Mouse (Mus musculus): ENCODE measurements around the gene Glis2.

Gene Glis2

DNA sequence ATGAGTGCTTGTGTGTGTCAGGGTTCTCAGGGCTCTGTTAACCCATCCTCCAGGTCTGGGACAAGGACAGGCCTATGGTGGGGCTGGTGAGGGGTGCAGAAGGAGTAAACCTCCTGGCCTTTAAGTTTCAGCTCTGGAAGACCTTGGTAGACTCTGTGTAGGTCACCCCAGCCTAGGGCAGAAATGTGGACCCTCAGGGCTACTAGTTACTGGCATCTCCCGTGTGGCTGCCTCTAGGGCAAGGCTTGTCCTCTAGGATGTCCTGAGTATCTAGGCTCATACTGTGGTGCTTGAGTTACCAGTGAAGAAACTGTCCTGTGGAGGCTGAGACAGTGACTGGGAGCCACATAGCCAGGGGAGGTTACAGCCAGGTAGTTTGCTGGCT is 8.9 kb downstream of the Glis2 start:
- no peak for DNase-seq (ENCODE audit: low read depth, low spot score)

DNA sequence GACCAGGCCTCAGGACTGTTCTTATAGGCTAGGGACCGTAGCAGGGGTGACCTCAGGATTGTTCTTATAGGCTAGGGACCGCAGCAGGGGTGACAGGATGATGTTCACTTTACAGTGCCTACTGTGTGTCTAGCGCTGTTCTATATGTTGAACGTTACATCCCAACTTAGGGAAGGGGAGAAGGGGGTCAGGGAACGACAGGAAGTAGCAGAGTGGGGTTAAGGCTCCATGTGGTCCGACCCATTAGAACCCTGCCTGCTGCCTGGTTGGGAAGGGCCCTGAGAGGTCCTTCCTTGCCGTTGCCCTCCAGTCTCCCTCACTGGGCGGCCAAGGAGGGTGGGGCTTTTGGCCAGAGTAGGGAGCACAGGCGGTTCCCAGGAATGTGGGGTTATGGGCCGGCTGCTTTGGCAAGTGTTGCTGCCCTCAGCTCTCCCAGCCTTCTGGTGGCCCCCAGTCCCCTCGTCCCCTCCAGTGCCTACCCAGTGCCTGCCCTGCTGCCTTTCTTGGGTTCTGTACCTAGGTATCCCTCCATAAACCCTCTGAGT is 9.9 kb downstream of the Glis2 start:
- no peak for DNase-seq (ENCODE audit: low read depth, low spot score)

DNA sequence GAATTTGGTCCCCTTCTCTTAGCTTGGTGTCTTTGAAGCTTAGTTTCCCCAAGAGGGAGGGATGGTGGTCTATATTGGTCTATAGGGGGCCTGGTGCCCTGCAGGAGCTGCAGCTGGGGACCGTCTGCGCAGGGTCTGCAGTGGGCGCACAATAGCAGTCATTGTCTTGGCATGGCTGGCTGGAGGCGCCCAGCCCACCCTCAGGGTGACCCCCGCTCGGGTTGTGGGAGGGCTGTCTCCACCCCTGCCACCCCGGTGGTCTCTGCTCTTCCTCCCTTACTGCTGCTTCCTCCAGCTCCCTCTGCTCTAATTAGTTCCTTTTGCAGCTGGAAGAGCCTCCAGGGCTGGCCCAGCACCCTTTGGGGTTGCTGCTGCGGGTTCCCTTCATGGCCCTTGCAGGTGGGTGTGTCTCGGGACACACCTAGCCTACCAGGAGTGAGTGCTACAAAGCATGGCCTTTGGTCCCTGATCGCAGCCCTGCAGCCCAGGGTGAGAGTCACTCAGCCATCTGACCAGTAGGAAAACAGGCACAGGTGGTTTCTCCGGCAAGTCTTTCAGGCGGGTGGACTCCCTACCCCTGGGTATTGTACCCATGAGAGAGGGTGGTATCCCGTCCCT is 11.1 kb downstream of the Glis2 start:
- DNase-seq (ENCODE audit: low read depth, low spot score): no peak

DNA sequence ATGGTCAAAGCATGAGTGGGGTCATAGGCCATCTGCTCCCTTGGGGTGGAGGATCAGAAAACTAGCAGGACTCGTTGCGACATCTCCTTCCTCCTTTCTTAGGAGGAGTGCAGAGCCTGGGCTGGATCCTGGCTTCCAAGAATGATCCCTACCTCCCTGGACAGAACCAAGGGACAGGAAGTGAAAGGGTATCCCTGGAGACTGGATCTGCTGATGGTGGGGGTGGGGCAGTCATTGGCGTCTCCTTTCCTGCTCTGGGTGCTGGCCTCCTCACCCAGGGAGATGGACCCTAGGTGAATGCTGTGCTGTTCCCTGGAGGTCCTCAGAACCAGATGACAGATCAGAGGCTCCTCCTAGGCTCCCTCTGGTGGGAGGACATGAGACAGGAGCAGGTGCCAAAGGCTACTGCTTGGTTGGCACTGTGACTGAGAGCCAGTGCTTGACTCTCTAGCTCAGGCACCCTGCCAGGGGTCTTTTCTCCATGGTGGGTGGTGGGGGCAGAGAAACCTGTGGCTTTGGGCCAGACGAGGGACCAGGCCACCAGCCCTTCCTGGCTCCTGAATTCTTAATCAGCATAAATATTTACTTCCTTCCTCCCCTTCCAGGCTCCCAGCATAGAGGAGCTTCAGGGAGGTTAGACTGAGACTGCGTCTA is 12.0 kb downstream of the Glis2 start:
- DNase-seq (ENCODE audit: low read depth, low spot score): no peak

DNA sequence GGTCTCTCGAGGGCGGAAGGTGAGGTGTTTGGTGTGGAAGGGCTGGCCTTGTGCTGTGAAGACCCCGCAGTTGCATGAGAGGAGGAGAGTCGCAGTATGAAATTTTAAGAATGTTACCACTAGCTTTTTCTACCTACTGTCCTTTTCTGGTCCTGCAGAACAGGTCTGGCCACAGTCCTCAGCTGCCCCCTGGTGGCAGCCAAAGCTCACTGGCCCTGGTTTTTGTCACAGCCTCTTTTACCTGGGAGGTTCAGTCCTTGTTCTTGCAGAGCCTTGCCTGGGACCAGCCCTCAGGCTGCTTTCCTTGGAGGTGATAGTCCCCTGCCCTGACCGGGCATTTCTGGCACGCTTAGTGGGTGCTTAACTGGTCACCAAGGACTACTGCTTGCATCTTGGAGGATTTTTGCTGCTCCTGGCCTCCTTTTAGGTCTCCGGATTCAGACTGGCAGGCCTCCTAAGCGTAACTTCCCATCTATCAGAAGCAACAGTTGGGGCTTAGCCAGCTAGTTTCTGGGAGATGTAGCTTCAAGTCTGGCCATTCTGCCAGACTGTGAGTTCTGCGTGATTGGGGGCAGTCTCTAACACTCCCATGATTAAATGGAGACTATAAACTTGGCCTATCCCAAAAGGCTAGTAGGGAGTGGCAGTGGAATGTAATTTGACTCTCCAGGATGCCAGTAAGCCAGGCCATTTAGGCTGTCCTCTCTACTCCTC is 13.5 kb downstream of the Glis2 start:
- DNase-seq (ENCODE audit: low read depth, low spot score): peak; percentile 85

DNA sequence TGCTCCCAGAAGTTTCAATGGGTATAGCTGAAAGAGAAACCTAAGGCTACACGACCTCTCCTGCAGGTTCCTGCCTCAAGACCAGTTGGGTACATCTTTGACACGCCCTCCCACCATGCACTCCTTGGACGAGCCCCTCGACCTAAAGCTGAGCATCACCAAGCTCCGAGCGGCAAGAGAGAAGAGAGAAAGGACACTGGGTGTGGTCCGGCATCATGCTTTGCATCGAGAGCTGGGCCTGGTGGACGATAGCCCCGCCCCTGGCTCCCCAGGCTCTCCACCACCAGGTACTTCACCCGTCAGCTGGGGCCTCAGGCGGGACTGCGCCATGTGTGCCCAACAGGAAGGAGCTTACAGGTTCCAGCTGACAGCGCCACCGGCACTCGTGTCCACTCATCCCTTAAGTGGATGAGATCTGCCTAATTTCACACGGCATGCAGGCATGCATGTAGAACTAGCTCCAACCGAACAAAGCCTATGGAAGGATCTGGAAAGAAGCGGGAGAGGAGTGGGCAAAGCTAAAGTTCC is 14.1 kb downstream of the Glis2 start:
- no peak for DNase-seq (ENCODE audit: low read depth, low spot score)

DNA sequence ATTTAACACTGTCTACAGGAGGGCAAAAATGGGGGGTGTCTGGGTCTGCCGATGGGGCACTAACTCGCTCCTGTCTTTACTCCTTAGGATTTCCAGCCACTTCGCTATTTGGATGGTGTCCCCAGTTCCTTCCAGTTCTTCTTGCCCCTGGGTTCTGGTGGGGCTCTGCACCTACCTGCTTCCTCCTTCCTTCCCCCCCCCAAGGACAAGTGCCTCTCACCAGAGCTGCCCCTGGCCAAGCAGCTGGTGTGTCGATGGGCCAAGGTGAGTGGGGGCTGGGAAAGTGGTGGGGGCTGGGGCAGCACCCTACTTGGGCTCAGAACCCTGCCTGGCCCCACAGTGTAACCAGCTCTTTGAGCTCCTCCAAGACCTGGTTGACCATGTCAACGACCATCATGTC is 16.7 kb downstream of the Glis2 start:
- no peak for DNase-seq (ENCODE audit: low read depth, low spot score)

DNA sequence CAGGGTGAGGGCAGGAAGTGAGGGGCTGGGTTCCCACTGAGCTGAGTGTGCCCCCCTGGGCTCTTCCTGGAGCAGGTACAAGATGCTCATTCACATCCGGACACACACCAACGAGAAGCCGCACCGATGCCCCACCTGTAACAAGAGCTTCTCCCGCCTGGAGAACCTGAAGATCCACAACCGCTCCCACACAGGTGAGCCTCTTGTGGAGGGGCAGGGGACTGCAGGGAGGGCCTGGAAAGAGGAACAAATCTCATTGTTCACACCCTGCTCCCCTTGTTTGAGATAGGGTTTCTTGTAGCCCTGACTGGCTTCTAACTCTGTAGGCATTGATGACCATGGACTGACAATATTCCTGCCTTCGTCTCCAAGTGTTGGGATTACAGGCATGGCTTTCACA is 17.2 kb downstream of the Glis2 start:
- DNase-seq (ENCODE audit: low read depth, low spot score): no peak

DNA sequence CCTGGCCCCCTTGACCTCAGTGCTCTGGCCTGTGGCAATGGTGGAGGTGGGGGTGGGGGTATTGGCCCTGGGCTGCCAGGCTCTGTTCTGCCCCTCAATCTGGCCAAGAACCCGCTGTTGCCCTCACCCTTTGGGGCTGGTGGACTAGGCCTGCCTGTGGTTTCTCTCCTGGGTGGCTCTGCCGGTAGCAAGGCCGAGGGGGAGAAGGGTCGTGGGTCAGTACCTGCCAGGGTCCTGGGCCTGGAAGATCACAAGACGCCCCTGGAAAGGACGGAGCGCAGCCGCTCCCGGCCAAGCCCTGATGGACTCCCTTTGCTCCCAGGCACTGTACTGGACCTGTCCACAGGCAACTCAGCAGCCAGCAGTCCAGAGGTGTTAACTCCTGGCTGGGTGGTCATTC is 19.2 kb downstream of the Glis2 start:
- no peak for DNase-seq (ENCODE audit: low read depth, low spot score)

DNA sequence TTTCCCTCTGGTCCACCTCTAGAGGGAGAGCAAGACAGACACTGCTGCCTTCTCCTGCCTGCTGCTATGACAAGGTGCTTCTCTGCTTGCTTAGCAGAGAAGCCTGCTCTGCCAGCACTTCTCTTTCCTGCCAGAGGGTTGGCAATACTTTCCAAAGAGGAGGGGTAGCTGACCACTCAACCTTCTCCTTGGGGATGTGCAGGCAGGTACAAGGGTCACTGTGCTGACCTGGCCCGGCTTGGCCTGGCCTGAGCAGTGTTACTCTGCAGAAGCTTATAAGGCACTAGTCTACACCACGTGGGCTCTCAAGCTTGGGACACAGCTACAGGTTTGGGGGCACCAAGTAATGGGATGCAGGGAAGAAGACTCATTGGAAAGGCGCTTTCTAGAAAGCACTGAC is 20.1 kb downstream of the Glis2 start:
- no peak for DNase-seq (ENCODE audit: low read depth, low spot score)

DNA sequence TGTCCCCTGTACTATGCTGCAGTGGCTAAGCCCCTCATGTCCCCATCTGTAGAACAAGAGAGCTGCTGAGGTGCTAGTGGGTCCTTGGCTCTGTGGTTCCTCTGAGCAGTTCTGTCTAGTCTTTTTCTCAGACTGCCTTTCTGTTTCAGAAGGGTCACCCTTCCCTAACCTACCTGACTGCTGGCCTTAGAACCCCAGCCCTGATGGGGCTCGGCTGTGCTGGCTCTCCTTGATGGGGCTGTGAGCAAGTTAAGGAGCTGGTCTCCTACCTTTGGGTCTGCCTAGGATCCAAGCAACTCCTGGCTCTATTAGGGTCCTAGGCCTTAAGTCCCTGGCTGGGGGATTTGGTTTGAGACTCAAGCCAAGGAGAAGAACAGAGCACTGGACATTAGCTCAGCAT is 20.8 kb downstream of the Glis2 start:
- no peak for DNase-seq (ENCODE audit: low read depth, low spot score)

DNA sequence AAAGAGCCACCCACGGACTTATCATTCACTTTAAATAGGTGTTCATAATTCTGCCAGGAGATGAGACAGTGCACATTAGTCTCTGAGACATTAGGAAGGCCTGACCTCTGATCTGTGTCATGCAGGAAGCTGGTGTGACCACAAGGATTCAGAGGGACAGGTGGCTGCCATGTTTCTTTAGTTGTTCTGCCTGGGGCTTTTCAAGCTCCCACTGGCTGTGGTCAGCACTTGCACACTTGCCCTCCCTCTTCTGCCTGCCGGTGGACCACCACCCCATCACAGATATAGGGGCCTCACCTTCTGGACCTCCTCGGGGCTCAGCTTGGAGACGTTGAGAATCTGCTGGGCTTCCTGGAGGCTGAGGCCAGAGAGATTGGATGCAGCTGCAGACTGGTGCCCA is 22.3 kb downstream of the Glis2 start:
- DNase-seq (ENCODE audit: low read depth, low spot score): no peak

DNA sequence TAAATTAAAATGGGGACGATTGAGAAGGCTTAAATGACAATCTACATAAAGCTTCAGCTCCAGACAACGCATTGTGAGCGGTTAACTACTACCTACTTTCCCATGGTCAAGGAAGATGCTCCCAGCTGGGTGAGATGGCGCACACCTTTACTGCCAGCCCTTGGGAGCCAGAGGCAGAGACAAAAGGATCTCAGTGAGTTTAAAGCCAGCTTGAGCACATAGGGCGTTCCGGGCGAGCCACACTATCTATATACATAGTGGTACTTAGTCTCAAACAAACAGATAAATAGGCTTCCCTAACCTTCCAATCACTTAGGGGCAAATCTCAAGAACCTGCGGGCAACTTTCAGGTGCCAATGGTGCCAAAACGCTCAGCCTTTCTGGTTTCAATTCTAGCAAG is 29.6 kb downstream of the Glis2 start:
- no peak for DNase-seq (ENCODE audit: low read depth, low spot score)

DNA sequence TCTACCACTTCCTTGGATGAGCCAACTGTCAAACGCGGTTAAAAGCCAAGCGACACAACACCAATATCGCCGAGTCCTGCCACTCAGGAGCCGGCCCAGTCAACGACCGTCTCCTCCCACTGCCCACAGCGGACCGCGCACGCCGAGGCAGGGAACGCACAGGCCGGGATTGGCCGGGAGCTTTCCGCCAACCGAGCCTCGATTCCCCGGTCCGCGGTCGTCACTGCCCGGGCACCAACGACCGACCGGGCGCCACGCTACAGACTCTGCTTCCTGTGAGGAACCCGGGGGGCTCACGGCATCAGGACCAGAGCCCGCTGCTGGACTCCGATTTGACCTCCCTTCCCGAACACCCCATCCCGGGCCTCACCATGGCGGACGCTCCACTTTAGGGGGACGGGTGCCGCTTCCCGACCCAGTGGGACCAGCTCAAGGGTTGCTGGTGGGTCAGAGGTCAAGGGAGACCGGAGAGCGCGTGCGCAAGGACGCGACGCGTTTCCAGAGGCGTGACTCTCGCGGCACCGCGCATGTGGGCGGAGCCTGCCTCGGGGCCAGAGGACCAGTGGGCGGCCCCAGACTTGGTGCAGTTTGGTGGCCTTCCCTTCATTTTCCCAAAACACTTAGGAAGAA is 30.1 kb downstream of the Glis2 start, which contains the start of gene Pam16:
TSS of gene Pam16 (minus strand) at position 508 of the 630 bp plus-strand sequence.
- DNase-seq (ENCODE audit: low read depth, low spot score): peak; percentile 90

DNA sequence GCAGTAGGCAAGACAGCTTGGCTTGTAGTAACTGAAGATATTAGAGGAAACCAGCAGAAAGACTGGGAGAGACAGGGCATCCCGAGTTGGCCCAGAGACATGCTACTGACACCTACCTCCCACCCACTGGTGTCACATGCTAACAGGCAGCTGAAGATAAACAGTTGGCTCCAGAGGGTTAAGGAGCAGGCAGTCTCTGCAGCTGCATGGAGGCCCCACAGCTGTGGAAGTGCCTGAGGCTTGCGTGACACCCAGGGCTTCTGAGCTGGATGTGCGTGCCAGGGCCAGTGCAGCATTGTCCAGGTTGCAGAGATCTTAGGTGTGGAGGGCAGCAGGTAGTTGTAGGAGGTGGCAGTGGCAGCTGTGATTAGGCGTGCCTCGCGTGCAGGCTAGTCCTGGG is 32.6 kb downstream of the Glis2 start:
- DNase-seq (ENCODE audit: low read depth, low spot score): no peak

DNA sequence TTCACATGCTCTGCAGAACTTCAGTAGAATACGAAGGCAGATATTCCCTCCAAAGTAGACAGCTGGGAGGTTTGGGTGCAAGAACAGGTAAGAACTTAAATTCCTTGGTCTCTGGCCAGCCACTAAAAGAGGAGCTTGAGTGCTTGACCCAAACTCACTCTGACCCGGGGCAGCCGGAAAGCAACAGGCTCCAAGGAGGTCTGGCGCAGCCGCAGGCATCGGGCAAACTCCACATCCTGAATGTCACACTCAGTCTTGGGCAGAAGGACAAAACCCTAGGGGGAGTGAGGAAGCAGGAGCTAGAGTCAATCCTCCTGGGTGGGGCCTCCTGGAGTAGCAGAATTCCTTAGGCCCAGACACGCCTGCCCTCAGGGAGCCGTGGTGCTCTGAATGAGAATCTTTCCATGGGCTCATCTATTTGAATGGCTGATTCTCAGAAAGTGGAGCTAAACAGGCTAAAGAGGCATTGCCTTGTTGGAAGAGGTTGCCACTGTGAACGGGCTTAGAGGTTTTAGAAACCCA is 34.4 kb downstream of the Glis2 start:
- no peak for DNase-seq (ENCODE audit: low read depth, low spot score)

DNA sequence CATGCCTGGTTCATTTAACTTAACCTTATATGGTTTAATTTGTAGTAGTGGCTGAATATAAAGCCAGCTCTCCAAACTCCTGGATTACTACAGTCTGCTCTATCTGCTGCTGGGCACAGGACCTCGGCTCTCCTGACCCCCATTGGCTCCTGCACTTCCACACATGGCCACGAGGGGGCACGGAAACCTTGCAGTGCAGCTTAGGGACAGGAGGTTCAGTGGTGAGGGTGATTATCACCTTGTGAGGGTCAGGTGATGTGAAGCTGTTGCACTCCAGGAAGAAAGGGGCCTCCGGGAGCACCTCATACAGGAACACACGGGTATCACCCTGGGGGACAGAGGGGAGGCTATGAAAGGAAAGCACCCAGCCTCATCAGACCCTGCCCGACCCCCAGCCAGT is 35.4 kb downstream of the Glis2 start:
- peak; percentile 74 for DNase-seq (ENCODE audit: low read depth, low spot score)

DNA sequence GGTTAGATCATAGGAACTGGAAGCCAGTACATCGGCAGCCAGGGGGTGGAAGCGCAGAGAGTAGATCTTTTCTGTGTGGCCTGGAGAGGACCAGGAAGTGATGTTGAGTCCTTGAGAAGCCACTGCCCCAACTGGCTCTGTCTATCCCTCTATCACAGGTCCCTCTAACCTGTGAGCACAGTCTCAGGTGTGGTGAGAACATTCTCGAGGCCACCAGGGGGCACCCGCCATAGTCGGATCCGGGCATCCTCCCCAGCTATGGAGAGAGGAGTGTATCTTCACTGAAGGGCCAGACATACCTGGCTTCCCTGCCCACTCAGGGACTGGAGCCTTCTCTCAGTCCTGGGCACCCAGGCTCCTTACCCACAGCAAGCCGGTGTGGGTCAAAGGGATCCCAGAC is 37.5 kb downstream of the Glis2 start:
- no peak for DNase-seq (ENCODE audit: low read depth, low spot score)

DNA sequence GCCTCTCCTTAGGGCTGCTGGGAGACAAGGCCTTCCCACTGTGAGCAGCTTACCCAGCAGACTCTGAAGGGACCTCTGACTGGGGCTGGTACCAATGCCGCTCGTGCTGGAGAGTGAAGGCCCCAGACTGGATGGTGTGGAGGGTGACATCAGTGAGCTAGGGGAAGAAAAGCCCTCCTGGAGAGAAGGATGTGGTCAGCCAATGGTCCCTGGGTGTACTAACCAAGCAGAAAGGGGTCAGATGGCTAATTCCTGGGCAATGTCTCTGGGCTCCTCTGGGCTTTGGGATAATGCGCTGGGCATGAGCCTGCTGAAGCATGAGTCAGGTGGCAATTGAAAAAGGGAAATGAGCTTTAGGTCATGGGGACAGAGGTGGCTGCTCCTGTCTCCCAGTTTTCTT is 39.1 kb downstream of the Glis2 start:
- no peak for DNase-seq (ENCODE audit: low read depth, low spot score)

DNA sequence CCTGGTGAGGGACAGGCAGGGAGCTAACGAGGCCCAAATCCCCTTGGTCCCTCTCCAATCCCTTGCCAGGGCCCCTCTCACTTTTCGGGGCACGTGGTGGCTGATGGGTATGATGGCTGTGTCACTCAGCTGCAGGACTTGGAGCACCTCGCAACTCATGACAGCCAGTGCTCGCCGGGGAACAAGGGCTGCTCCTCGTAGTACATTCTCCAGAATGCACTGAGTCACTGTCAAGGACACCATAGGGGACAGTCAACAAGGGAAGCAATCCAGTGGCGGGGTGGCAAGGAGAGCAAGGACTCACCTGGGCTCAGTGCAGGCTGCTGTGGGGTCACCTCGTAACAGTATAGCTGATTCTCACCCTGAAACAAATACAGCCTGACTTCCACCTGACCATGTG is 40.2 kb downstream of the Glis2 start:
- DNase-seq (ENCODE audit: low read depth, low spot score): no peak

DNA sequence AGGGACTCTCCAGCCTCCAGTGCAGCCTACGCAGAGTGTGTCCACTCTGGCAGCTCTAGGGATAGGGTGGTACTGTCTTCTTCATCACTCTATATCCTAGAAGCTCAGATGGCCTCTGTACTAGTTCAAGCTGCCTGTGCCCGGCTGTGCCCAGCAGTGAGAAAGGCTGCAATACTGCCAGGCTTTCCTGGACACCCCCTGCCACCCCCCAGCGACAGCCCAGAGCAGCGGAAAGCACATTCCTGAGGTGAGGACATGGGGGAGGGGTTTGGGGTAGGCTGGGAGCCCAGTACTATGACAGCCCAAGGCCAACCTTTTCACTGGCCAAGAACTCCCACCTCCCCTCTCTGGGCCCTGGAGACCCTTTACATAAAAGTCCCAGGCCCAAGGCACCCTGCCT is 41.2 kb downstream of the Glis2 start:
- DNase-seq (ENCODE audit: low read depth, low spot score): no peak

DNA sequence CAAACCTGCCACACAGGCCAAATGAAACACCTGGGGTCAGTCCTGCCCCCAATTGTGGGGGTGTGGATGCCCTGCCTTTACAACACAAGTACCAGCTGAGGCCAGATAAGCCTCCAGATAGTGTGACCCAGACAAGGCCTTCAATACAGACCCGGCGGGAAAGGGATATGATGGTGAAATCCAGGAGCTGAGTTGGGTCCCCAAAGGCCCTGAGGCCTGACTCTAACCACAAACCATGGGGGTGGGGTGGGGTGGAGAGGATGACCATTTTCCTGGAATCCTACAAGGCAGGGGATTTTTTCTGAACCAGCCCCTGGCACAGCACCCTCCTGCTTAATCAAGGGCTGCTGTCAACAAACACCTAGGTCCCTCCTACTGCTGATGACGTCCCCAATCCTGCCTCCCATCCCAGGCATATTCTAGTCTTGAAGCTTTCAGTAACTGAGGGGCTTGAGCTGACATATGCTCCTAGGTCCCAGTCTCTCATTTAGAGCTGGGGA is 44.4 kb downstream of the Glis2 start:
- DNase-seq (ENCODE audit: low read depth, low spot score): no peak
